Mouse (Mus musculus): ENCODE measurements around the gene Washc4. TPM values are rescaled to one million over a fixed set of nuclear protein-coding genes. Genes with fewer than 3 reads are reported as not detected.

The Washc4 gene
- polyA plus RNA-seq, 1 experiment from 2014 or later = 39.5 TPM

GRCm38 (mm10) chr10:83533258-83533909 is 10.2 kb upstream of the Washc4 start:
- Histone ChIP-seq H3K4me1 (replicated peaks; ENCODE audit: control insufficient read depth, insufficient read depth, low read length) (no peaks in the 10 kb centered on the region; the same call in 1 of the 2 replicates), H3K27me3 (replicated peaks; ENCODE audit: control insufficient read depth, insufficient read depth, low read length) (peaks cover 4% of the 10 kb centered on the region; the same call in 1 of the 2 replicates), H3K36me3 (ENCODE audit: control insufficient read depth, insufficient read depth, low read length) (no peaks in the 10 kb centered on the region), H3K9me3 (ENCODE audit: control insufficient read depth, low read length) (no peaks in the 10 kb centered on the region), H3K27ac (ENCODE audit: low read depth) (no peak overlapping the region), H3K4me2 (ENCODE audit: low read length) (peak overlapping the region; percentile 96), H3K9ac (ENCODE audit: low read length) (peak overlapping the region; percentile 22), H3K4me3 (ENCODE audit: low read depth, low read length) (peak overlapping the region; percentile 45)
- WGBS = 3% methylated on average over 27 of the region's 27 CpGs
- peak; percentile 44 for ATAC-seq (replicated peaks; ENCODE audit: low FRiP score, low TSS enrichment, low read depth)
- peak; percentile 80 for DNase-seq (ENCODE audit: low spot score)

- Histone ChIP-seq H3K4me2 (ENCODE audit: low read length) (peak within 1 kb of the TSS; percentile 96), H3K9me3 (ENCODE audit: control insufficient read depth, low read length) (no peaks in the 10 kb centered on the region), H3K36me3 (ENCODE audit: control insufficient read depth, insufficient read depth, low read length) (no peaks in the 10 kb centered on the region), H3K4me3 (ENCODE audit: low read depth, low read length) (peak within 1 kb of the TSS; percentile 45), H3K27ac (ENCODE audit: low read depth) (no peak within 1 kb of the TSS), H3K4me1 (replicated peaks; ENCODE audit: control insufficient read depth, insufficient read depth, low read length) (no peaks in the 10 kb centered on the region; the same call in 1 of the 2 replicates), H3K9ac (ENCODE audit: low read length) (peak within 1 kb of the TSS; percentile 22), H3K27me3 (replicated peaks; ENCODE audit: control insufficient read depth, insufficient read depth, low read length) (peaks cover 4% of the 10 kb centered on the region; the same call in 1 of the 2 replicates)
- DNase-seq (ENCODE audit: low spot score) = peak; percentile 85
- WGBS = 0% methylated on average over 21 of the region's 21 CpGs
- peak; percentile 95 for ATAC-seq (replicated peaks; ENCODE audit: low FRiP score, low TSS enrichment, low read depth)
These were observed 9.7 kb upstream of the Washc4 start, which contains the start of gene Aldh1l2 for GRCm38 (mm10) chr10:83533910-83534283. Gene Aldh1l2, minus strand, starts transcription at chr10:83534140.

GRCm38 (mm10) chr10:83536436-83536835 is 7.1 kb upstream of the Washc4 start:
- H3K9me3 ChIP-seq (ENCODE audit: control insufficient read depth, low read length) = no peaks in the 10 kb centered on the region
- 9% methylated on average over 1 of the region's 1 CpGs for WGBS

GRCm38 (mm10) chr10:83539311-83539980 is 4.1 kb upstream of the Washc4 start:
- Histone ChIP-seq H3K27ac (ENCODE audit: low read depth) (no peak overlapping the region), H3K4me3 (ENCODE audit: low read depth, low read length) (no peak overlapping the region), H3K4me1 (replicated peaks; ENCODE audit: control insufficient read depth, insufficient read depth, low read length) (0 out of 2 replicates have a peak, but pooled peaks cover 2% of the 10 kb centered on the region), H3K36me3 (ENCODE audit: control insufficient read depth, insufficient read depth, low read length) (no peaks in the 10 kb centered on the region), H3K27me3 (replicated peaks; ENCODE audit: control insufficient read depth, insufficient read depth, low read length) (no peaks in the 10 kb centered on the region), H3K9me3 (ENCODE audit: control insufficient read depth, low read length) (no peaks in the 10 kb centered on the region), H3K4me2 (ENCODE audit: low read length) (no peak overlapping the region), H3K9ac (ENCODE audit: low read length) (no peak overlapping the region)
- WGBS = 75% methylated on average over 6 of the region's 6 CpGs
- DNase-seq (ENCODE audit: low spot score) (no peak), ATAC-seq (replicated peaks; ENCODE audit: low FRiP score, low TSS enrichment, low read depth) (no peak)

More at GRCm38 (mm10) chr10:83536436-83536835, 7.1 kb upstream of the Washc4 start:
- ATAC-seq (replicated peaks; ENCODE audit: low FRiP score, low TSS enrichment, low read depth) (no peak), DNase-seq (ENCODE audit: low spot score) (no peak)
- Histone ChIP-seq H3K4me1 (replicated peaks; ENCODE audit: control insufficient read depth, insufficient read depth, low read length) (peaks cover 2% of the 10 kb centered on the region; the same call in 1 of the 2 replicates), H3K4me2 (ENCODE audit: low read length) (no peak overlapping the region), H3K4me3 (ENCODE audit: low read depth, low read length) (no peak overlapping the region), H3K27ac (ENCODE audit: low read depth) (no peak overlapping the region), H3K9ac (ENCODE audit: low read length) (no peak overlapping the region), H3K36me3 (ENCODE audit: control insufficient read depth, insufficient read depth, low read length) (no peaks in the 10 kb centered on the region), H3K27me3 (replicated peaks; ENCODE audit: control insufficient read depth, insufficient read depth, low read length) (peaks cover 4% of the 10 kb centered on the region; the same call in 1 of the 2 replicates)

GRCm38 (mm10) chr10:83540092-83540491 is 3.5 kb upstream of the Washc4 start:
- H3K4me2 ChIP-seq (ENCODE audit: low read length) = no peak overlapping the region
- peaks cover 8% of the 10 kb centered on the region for H3K4me1 ChIP-seq (replicated peaks; ENCODE audit: control insufficient read depth, insufficient read depth, low read length)
- no peaks in the 10 kb centered on the region for H3K36me3 ChIP-seq (ENCODE audit: control insufficient read depth, insufficient read depth, low read length)
- H3K9me3 ChIP-seq (ENCODE audit: control insufficient read depth, low read length) = no peaks in the 10 kb centered on the region
- H3K9ac ChIP-seq (ENCODE audit: low read length) = no peak overlapping the region
- no peaks in the 10 kb centered on the region for H3K27me3 ChIP-seq (replicated peaks; ENCODE audit: control insufficient read depth, insufficient read depth, low read length)
- WGBS = 26% methylated on average over 3 of the region's 3 CpGs
- no peak for ATAC-seq (replicated peaks; ENCODE audit: low FRiP score, low TSS enrichment, low read depth)
- DNase-seq (ENCODE audit: low spot score) = no peak
- no peak overlapping the region for H3K4me3 ChIP-seq (ENCODE audit: low read depth, low read length)
- H3K27ac ChIP-seq (ENCODE audit: low read depth) = no peak overlapping the region

GRCm38 (mm10) chr10:83542241-83542640 is 1.3 kb upstream of the Washc4 start:
- no peaks in the 10 kb centered on the region for H3K27me3 ChIP-seq (replicated peaks; ENCODE audit: control insufficient read depth, insufficient read depth, low read length)
- no peaks in the 10 kb centered on the region for H3K9me3 ChIP-seq (ENCODE audit: control insufficient read depth, low read length)
- DNase-seq (ENCODE audit: low spot score) (no peak), ATAC-seq (replicated peaks; ENCODE audit: low FRiP score, low TSS enrichment, low read depth) (no peak)
- WGBS = 84% methylated on average over 7 of the region's 7 CpGs
- no peak overlapping the region for H3K4me2 ChIP-seq (ENCODE audit: low read length)
- H3K4me3 ChIP-seq (ENCODE audit: low read depth, low read length) = no peak overlapping the region
- H3K36me3 ChIP-seq (ENCODE audit: control insufficient read depth, insufficient read depth, low read length) = peaks cover 3% of the 10 kb centered on the region; the same call in 1 of the 2 replicates
- no peak overlapping the region for H3K27ac ChIP-seq (ENCODE audit: low read depth)
- H3K9ac ChIP-seq (ENCODE audit: low read length) = no peak overlapping the region
- peaks cover 16% of the 10 kb centered on the region for H3K4me1 ChIP-seq (replicated peaks; ENCODE audit: control insufficient read depth, insufficient read depth, low read length)

- peaks cover 13% of the 10 kb centered on the region for H3K36me3 ChIP-seq (ENCODE audit: control insufficient read depth, insufficient read depth, low read length)
- H3K9ac ChIP-seq (ENCODE audit: low read length) = peak overlapping the region; percentile 81
- H3K27ac ChIP-seq (ENCODE audit: low read depth) = peak overlapping the region; percentile 79
- peak overlapping the region; percentile 72 for H3K4me3 ChIP-seq (ENCODE audit: low read depth, low read length)
- peak overlapping the region; percentile 92 for H3K4me2 ChIP-seq (ENCODE audit: low read length)
- H3K27me3 ChIP-seq (replicated peaks; ENCODE audit: control insufficient read depth, insufficient read depth, low read length) = no peaks in the 10 kb centered on the region
- H3K9me3 ChIP-seq (ENCODE audit: control insufficient read depth, low read length) = no peaks in the 10 kb centered on the region
- DNase-seq (ENCODE audit: low spot score) = peak; percentile 90
- under 1% methylated on average over 41 of the region's 41 CpGs for WGBS
- peaks cover 16% of the 10 kb centered on the region for H3K4me1 ChIP-seq (replicated peaks; ENCODE audit: control insufficient read depth, insufficient read depth, low read length)
- ATAC-seq (replicated peaks; ENCODE audit: low FRiP score, low TSS enrichment, low read depth) = peak; percentile 95
These were observed 539 bp downstream of the Washc4 start for GRCm38 (mm10) chr10:83544103-83544479.

- DNase-seq (ENCODE audit: low spot score) (no peak), ATAC-seq (replicated peaks; ENCODE audit: low FRiP score, low TSS enrichment, low read depth) (no peak)
- H3K9me3 ChIP-seq (ENCODE audit: control insufficient read depth, low read length) = no peaks in the 10 kb centered on the region
- H3K4me3 ChIP-seq (ENCODE audit: low read depth, low read length) = peak overlapping the region; percentile 8; the same call in 1 of the 2 replicates
- H3K4me1 ChIP-seq (replicated peaks; ENCODE audit: control insufficient read depth, insufficient read depth, low read length) = peaks cover 14% of the 10 kb centered on the region
- H3K4me2 ChIP-seq (ENCODE audit: low read length) = peak overlapping the region; percentile 92
- 78% methylated on average over 3 of the region's 3 CpGs for WGBS
- no peak overlapping the region for H3K9ac ChIP-seq (ENCODE audit: low read length)
- no peak overlapping the region for H3K27ac ChIP-seq (ENCODE audit: low read depth)
- peaks cover 24% of the 10 kb centered on the region for H3K36me3 ChIP-seq (ENCODE audit: control insufficient read depth, insufficient read depth, low read length)
- no peaks in the 10 kb centered on the region for H3K27me3 ChIP-seq (replicated peaks; ENCODE audit: control insufficient read depth, insufficient read depth, low read length)
These were observed 1.8 kb downstream of the Washc4 start for GRCm38 (mm10) chr10:83545341-83545740.

Measured in intestine, embryonic 14.5 days (tissue).